15 mouse cellular contexts compared by ENCODE assay signal in genomic region chr4:33585821-33586220, GRCm38 (mm10).
DNase-seq lines count a peak whose midpoint lies in the region; ATAC-seq and TF ChIP-seq lines count a peak whose summit lies in the region.
"Had no signal": no experiment of that assay in that cellular context is flagged by ENCODE, and none has a peak within 500 bp of the region (broad histone marks: within the 10 kb centered on the region; RNA-seq: fewer than 3 reads in every experiment).

No protein-coding gene starts in this region.

- no peak overlapping the region for H3K9ac ChIP-seq in hindbrain, embryonic 14.5 days
- no peak overlapping the region for H3K9ac ChIP-seq in hindbrain, embryonic 12.5 days
- no peak overlapping the region for H3K9ac ChIP-seq in ES-Bruce4 (ENCODE audit: low read depth, poor library complexity, severe bottlenecking)
- no peak overlapping the region for H3K9ac ChIP-seq in limb, embryonic 15.5 days
- H3K9ac ChIP-seq: embryonic facial prominence, embryonic 12.5 days; liver, embryonic 12.5 days; lung, embryonic 15.5 days had no signal

- TF ChIP-seq EP300 in ES-Bruce4 (IDR thresholded peaks at IDR 0.05; ENCODE audit: insufficient read depth, low read depth, low read length): no peak

- H3K4me2 ChIP-seq in hindbrain, embryonic 14.5 days (replicated peaks): no peak overlapping the region
- H3K4me2 ChIP-seq in hindbrain, embryonic 12.5 days (replicated peaks): no peak overlapping the region
- H3K4me2 ChIP-seq in limb, embryonic 15.5 days: no peak overlapping the region
- H3K4me2 ChIP-seq: liver, embryonic 12.5 days had no signal

- no peak for DNase-seq in hindbrain, embryonic 14.5 days (ENCODE audit: low spot score)
- peak; percentile 53 for DNase-seq in ZHBTc4 (ENCODE audit: low read depth, low spot score)
- no peak for DNase-seq in frontal cortex, adult 2 months (ENCODE audit: extremely low spot score in 1 of 2, low spot score in 1 of 2)
- DNase-seq in cerebellum, postnatal 10 days: no peak
- DNase-seq: gastrocnemius, postnatal 14 days; right cerebral cortex, postnatal 25 days had no signal

- no peak for TF ChIP-seq POLR2A in ES-Bruce4 (IDR thresholded peaks at IDR 0.05; ENCODE audit: insufficient read depth, low read length)

- ATAC-seq in hindbrain, embryonic 14.5 days (ENCODE audit: low FRiP score): no peak
- no peak for ATAC-seq in hindbrain, embryonic 12.5 days (ENCODE audit: low FRiP score)
- ATAC-seq in limb, embryonic 15.5 days (ENCODE audit: insufficient number of reproducible peaks, low FRiP score, low TSS enrichment, low read depth): no peak
- ATAC-seq: liver, embryonic 12.5 days had no signal

- 74% methylated on average over 6 of the region's 6 CpGs for WGBS in hindbrain, embryonic 14.5 days
- 71% methylated on average over 6 of the region's 6 CpGs for WGBS in hindbrain, embryonic 12.5 days
- WGBS in limb, embryonic 15.5 days: 83% methylated on average over 6 of the region's 6 CpGs

- H3K36me3 ChIP-seq in hindbrain, embryonic 14.5 days (replicated peaks; ENCODE audit: control insufficient read depth, insufficient read depth): no peaks in the 10 kb centered on the region
- no peaks in the 10 kb centered on the region for H3K36me3 ChIP-seq in hindbrain, embryonic 12.5 days
- no peaks in the 10 kb centered on the region for H3K36me3 ChIP-seq in ES-Bruce4 (ENCODE audit: control insufficient read depth, insufficient read depth, low read length, poor library complexity, severe bottlenecking)
- H3K36me3 ChIP-seq in limb, embryonic 15.5 days: no peaks in the 10 kb centered on the region
- H3K36me3 ChIP-seq: embryonic facial prominence, embryonic 12.5 days; heart, embryonic 10.5 days; liver, embryonic 12.5 days; lung, embryonic 15.5 days had no signal

- no peaks in the 10 kb centered on the region for H3K27me3 ChIP-seq in hindbrain, embryonic 14.5 days (ENCODE audit: control insufficient read depth, insufficient read depth, low read length)
- no peaks in the 10 kb centered on the region for H3K27me3 ChIP-seq in hindbrain, embryonic 12.5 days
- H3K27me3 ChIP-seq in ES-Bruce4 (ENCODE audit: control insufficient read depth, insufficient read depth, low read length, poor library complexity, severe bottlenecking): no peaks in the 10 kb centered on the region
- H3K27me3 ChIP-seq in limb, embryonic 15.5 days: no peaks in the 10 kb centered on the region
- H3K27me3 ChIP-seq: embryonic facial prominence, embryonic 12.5 days; lung, embryonic 15.5 days had no signal

- no peaks in the 10 kb centered on the region for H3K9me3 ChIP-seq in hindbrain, embryonic 14.5 days (ENCODE audit: control insufficient read depth, low read length)
- no peaks in the 10 kb centered on the region for H3K9me3 ChIP-seq in hindbrain, embryonic 12.5 days (replicated peaks)
- no peaks in the 10 kb centered on the region for H3K9me3 ChIP-seq in ES-Bruce4 (replicated peaks; ENCODE audit: control insufficient read depth, insufficient read depth, low read length, poor library complexity, severe bottlenecking)
- H3K9me3 ChIP-seq in limb, embryonic 15.5 days: no peaks in the 10 kb centered on the region
- H3K9me3 ChIP-seq: embryonic facial prominence, embryonic 12.5 days; heart, embryonic 10.5 days; liver, embryonic 12.5 days; lung, embryonic 15.5 days had no signal

- peaks cover 17% of the 10 kb centered on the region for H3K4me1 ChIP-seq in hindbrain, embryonic 14.5 days (replicated peaks; ENCODE audit: control insufficient read depth, insufficient read depth, low read length)
- peaks cover 44% of the 10 kb centered on the region for H3K4me1 ChIP-seq in hindbrain, embryonic 12.5 days
- peaks cover 6% of the 10 kb centered on the region for H3K4me1 ChIP-seq in ES-Bruce4 (ENCODE audit: control insufficient read depth, insufficient read depth, low read length)
- peaks cover 20% of the 10 kb centered on the region for H3K4me1 ChIP-seq in limb, embryonic 15.5 days

- no peak overlapping the region for H3K4me3 ChIP-seq in hindbrain, embryonic 14.5 days (replicated peaks; ENCODE audit: low read length)
- no peak overlapping the region for H3K4me3 ChIP-seq in hindbrain, embryonic 12.5 days
- H3K4me3 ChIP-seq in ES-Bruce4 (ENCODE audit: low read depth, low read length): no peak overlapping the region
- no peak overlapping the region for H3K4me3 ChIP-seq in limb, embryonic 15.5 days
- H3K4me3 ChIP-seq: embryonic facial prominence, embryonic 12.5 days; liver, embryonic 12.5 days; lung, embryonic 15.5 days; myocyte had no signal

- H3K27ac ChIP-seq in hindbrain, embryonic 14.5 days: peak overlapping the region; percentile 39; the same call in 1 of the 2 replicates
- no peak overlapping the region for H3K27ac ChIP-seq in hindbrain, embryonic 12.5 days
- H3K27ac ChIP-seq in ES-Bruce4 (ENCODE audit: insufficient read depth, low read length): peak overlapping the region; percentile 7; the same call in 1 of the 2 replicates
- peak overlapping the region; percentile 54; the same call in 1 of the 2 replicates for H3K27ac ChIP-seq in limb, embryonic 15.5 days
- H3K27ac ChIP-seq: kidney, postnatal 0 days; liver, embryonic 12.5 days had no signal

- no peak for TF ChIP-seq CTCF in ES-Bruce4 (IDR thresholded peaks at IDR 0.05; ENCODE audit: low read depth, low read length)
